Mouse (Mus musculus) gastrocnemius, postnatal 36 days (tissue): ENCODE measurements around the gene Eipr1. TPM values are rescaled to one million over a fixed set of nuclear protein-coding genes. Genes with fewer than 3 reads are reported as not detected.

Experiments used
- DNase-seq, 2 experiments: peaks; one replicate each; pipeline ENCODE4 v3.0.0; 2022
- intact Hi-C: fragments of 180-260 bp; cut with DNase I; formaldehyde crosslinking; loops from one replicate; pipeline ENCODE4 v1.15.1; 2025
- total RNA-seq, 2 experiments: library from RNA; stranded (reverse); gene quantifications; 2 replicates each; pipeline ENCODE4 v1.2.3; 2021

Eipr1 gene
- total RNA-seq, 2 experiments from 2014 or later, result 4.7 to 7.1 TPM

DNA sequence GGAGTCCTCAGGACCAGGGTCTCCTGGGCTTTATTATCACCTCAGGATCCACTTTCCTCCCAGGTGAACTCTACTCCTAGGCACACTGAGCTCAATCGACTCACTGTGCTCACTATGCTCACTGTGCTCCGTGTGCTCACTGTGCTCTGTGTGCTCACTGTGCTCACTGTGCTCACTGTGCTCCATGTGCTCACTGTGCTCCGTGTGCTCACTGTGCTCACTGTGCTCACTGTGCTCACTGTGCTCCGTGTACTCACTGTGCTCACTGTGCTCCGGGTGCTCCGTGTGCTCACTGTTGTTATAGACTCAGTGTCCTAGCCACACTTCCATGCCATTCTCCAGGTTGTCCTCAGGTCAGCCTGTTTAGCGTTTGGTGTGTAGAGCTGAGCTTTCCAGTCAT is 18.4 kb downstream of the Eipr1 start:
- intact Hi-C loops, result no loop called here
- no peak for DNase-seq

- DNase-seq, result no peak
- intact Hi-C loops, result no loop called here
Observed at GRCm38 (mm10) chr12:28773815-28774214, 22.2 kb downstream of the Eipr1 start.

GRCm38 (mm10) chr12:28775120-28775519 is 23.5 kb downstream of the Eipr1 start:
- no peak for DNase-seq
- intact Hi-C loops, result no loop called here

- intact Hi-C loops, result no loop called here
- no peak for DNase-seq
Observed at GRCm38 (mm10) chr12:28775627-28776026, 24.0 kb downstream of the Eipr1 start.

GRCm38 (mm10) chr12:28780180-28780579 is 28.6 kb downstream of the Eipr1 start:
- no peak for DNase-seq
- intact Hi-C loops, result no loop called here

DNA sequence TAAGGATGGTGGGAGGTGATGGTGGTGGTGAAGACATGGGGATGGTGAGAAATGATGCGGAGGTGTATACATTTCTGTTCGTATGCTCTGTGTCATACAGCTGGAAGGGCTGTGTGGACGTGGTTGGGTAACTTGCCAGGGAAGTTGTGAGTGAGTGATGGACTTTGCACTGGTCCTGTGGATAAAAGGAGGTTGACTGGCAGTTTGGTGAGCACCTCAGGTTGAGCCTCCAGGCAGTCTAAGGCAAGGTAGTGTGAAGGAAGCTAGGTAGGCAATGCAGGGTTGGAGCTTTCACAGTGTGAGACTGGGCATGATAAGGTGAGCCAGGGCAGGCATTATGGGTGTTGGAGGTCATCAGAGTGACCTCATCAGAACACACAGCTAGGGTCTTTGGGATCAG is 31.0 kb downstream of the Eipr1 start:
- intact Hi-C loops, result no loop called here
- no peak for DNase-seq

GRCm38 (mm10) chr12:28784355-28784754 is 32.8 kb downstream of the Eipr1 start:
- DNase-seq, result no peak
- intact Hi-C loops, result no loop called here

GRCm38 (mm10) chr12:28784864-28785263 is 33.3 kb downstream of the Eipr1 start:
- intact Hi-C loops, result no loop called here

DNA sequence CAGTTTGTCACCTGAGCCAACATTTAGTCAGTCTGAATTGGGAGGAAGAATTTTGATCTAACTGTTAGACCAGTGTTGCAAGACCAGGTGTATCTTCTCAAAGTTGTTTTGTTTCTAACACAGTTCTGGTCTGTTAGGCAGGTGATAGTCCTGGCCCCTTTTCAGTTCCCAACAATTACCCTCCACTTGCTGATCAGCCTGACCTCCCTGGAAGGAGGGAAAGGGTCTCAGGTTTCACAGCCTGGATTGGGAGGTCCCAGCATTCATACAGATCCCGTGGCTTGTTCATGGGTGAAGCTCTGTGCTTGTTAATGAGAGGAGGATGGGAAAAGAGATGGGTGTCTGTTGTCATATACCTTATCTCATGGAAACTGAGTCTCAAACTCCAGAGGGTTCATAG is 33.7 kb downstream of the Eipr1 start:
- intact Hi-C loops, result no loop called here

More at GRCm38 (mm10) chr12:28784864-28785263, 33.3 kb downstream of the Eipr1 start:
- DNase-seq, result no peak

GRCm38 (mm10) chr12:28786310-28786709 is 34.7 kb downstream of the Eipr1 start:
- DNase-seq, result no peak
- intact Hi-C loops, result no loop called here

More for the DNA sequence above, 33.7 kb downstream of the Eipr1 start:
- no peak for DNase-seq

DNA sequence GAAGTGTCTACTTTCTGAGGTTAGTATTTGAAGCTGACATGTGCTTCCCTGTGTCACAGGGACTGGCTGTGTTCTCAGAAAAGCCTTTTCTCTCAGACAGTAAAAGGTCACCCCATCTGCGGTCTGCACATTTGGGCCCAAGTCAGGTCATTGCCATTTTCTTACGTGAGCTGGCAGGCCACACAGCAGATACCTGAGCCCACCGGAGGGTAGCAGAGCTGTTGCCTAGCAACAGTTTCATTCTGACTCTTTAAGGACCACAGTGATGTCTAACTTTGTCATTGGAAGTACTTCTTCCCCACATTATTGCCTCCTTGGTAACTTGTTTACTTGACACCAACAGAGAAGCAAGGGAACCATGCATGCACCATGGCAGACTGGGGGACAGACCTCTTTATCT is 41.0 kb downstream of the Eipr1 start:
- no peak for DNase-seq
- intact Hi-C loops, result no loop called here

DNA sequence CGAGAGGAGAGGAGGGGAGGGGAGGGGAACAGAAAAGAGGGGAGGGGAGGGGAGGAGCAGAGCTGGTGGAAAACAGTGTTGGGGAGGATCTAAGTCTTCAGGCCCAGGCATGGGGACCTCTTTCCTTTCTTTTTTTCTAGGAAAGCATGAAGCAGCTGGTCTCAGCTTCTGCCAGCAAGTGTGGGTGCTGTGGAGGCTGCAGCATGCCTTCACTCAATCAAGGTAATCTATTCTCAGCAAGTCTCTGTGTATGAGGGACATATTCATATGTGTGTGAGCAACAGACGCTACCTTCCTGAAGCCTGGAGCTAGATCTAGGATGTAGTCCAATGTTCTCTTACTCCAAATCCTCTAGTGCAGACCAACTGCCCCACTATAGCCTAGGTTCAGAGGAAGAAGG is 42.1 kb downstream of the Eipr1 start:
- DNase-seq, result no peak
- intact Hi-C loops, result no loop called here

GRCm38 (mm10) chr12:28795041-28795440 is 43.4 kb downstream of the Eipr1 start:
- intact Hi-C loops, result no loop called here
- no peak for DNase-seq

- intact Hi-C loops, result no loop called here
- no peak for DNase-seq
Observed at GRCm38 (mm10) chr12:28796881-28797420, 45.3 kb downstream of the Eipr1 start.

DNA sequence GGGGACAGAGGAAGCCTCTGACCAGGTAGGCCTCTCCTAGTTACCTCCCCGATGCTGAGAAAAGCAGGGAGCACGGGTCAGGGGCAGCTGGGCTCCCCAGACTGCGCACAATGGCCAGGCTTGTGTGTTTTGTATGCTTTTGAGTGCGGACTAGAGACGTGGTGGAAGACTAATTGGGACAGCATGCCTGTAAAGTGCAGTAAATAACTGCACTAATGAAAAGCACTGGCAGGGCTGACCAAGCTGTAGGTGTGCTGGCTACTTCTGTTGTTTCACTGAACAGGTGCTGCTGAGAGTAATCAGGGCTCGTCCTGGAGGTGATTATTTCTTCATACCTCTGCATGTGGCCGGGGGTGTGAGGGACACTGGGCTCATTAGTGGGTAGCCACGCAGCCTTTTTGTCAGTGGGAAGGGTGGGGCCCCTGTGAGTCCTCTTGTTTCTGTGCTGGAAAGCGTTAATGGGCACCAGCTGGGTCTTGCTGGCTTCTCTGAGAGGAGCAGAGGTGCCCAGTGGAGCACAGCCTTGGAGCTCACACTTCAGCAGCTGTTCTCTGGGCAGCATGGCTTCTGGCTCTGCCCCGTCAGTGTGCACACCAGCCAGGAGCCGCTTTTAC is 48.3 kb downstream of the Eipr1 start:
- DNase-seq, result no peak
- intact Hi-C loops, result no loop called here

- no peak for DNase-seq
- intact Hi-C loops, result no loop called here
Observed at GRCm38 (mm10) chr12:28800423-28800822, 48.8 kb downstream of the Eipr1 start.

- DNase-seq, result no peak
- intact Hi-C loops, result loop anchor here (1.0 kb wide), 1 partner anchor 45 kb away; no protein-coding TSS in a partner anchor
Observed at GRCm38 (mm10) chr12:28800891-28801290, 49.3 kb downstream of the Eipr1 start.

DNA sequence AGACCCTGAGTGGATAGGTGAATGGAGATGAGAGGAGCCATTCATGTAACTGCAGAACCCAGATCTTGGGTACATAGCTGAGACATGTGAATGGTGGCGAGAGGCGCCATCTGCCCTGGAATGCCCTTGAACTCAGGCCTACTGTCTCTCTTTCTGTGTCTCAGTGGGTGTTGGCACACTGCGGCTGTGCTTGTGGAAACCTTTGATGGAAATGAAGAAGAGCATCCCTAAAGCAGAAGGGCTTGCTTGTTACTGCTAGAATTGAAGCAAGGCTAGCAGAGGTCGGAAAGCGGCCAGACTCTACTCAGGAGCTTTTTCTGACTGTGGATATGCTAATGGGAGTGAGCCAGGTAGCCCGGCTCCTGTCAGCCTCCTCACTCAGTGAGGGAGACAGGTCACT is 50.1 kb downstream of the Eipr1 start:
- DNase-seq, result no peak
- intact Hi-C loops, result loop anchor here (1.0 kb wide), 1 partner anchor 45 kb away; no protein-coding TSS in a partner anchor

GRCm38 (mm10) chr12:28803043-28803442 is 51.4 kb downstream of the Eipr1 start:
- no peak for DNase-seq
- intact Hi-C loops, result no loop called here

GRCm38 (mm10) chr12:28804558-28805481 is 53.2 kb downstream of the Eipr1 start:
- intact Hi-C loops, result no loop called here

GRCm38 (mm10) chr12:28808786-28809375 is 57.3 kb downstream of the Eipr1 start:
- no peak for DNase-seq
- intact Hi-C loops, result no loop called here

More at GRCm38 (mm10) chr12:28804558-28805481, 53.2 kb downstream of the Eipr1 start:
- no peak for DNase-seq
